Mouse (Mus musculus) cerebellum, adult 2 months (tissue): ENCODE measurements around the gene Psmd7. TPM values are rescaled to one million over a fixed set of nuclear protein-coding genes. Genes with fewer than 3 reads are reported as not detected.

Experiments used
- DNase-seq, 2 experiments: peaks; one replicate each; pipeline ENCODE4 v3.0.0; 2021
- H3K27ac ChIP-seq: fragments of 200-500 bp; 2 replicates; pipeline ENCODE4 v1.5.1; 2012; ENCODE audit warnings: low read length, control low read depth, inconsistent platforms; ENCODE audit not compliant: insufficient read depth
- H3K27me3 ChIP-seq: fragments of 200-500 bp; 2 replicates; pipeline ENCODE4 v1.6.1; 2012; ENCODE audit warnings: inconsistent platforms, mild to moderate bottlenecking, low read length, moderate library complexity; ENCODE audit not compliant: control insufficient read depth, insufficient read depth
- H3K4me1 ChIP-seq: fragments of 200-500 bp; 2 replicates; pipeline ENCODE4 v1.6.1; 2011; ENCODE audit warnings: low read length; ENCODE audit not compliant: control insufficient read depth, insufficient read depth
- H3K4me3 ChIP-seq: fragments of 200-500 bp; replicated peaks from 2 replicates; pipeline ENCODE3; 2011; ENCODE audit warnings: mild to moderate bottlenecking, low read depth, low read length, control low read depth; ENCODE audit not compliant: insufficient read depth
- CTCF ChIP-seq: fragments of 200-500 bp; IDR thresholded peaks from 2 replicates; pipeline ENCODE4 v1.5.1; 2011; ENCODE audit warnings: low read depth, mild to moderate bottlenecking, control low read depth, low read length, moderate library complexity, borderline replicate concordance; ENCODE audit not compliant: insufficient read depth
- POLR2A ChIP-seq: fragments of 200-500 bp; IDR thresholded peaks from 2 replicates; pipeline ENCODE4 v1.6.1; 2011; ENCODE audit warnings: low read length, control low read depth, borderline replicate concordance; ENCODE audit not compliant: insufficient read depth
- WGBS: fragments of 180-500 bp; shearing (Covaris S2); methylation state at CpG from one replicate; pipeline ENCODE4 v1.1.7; 2018; 5-methylcytosine and 5-hydroxymethylcytosine counted together
- polyA plus RNA-seq: library from polyadenylated mRNA; depleted of rRNA; stranded (reverse); fragments of >200 nt; gene quantifications from 2 replicates; pipeline ENCODE4 v1.2.3, GENCODE M21; 2012

Gene Psmd7
- polyA plus RNA-seq, 1 experiment = 116 TPM

DNA sequence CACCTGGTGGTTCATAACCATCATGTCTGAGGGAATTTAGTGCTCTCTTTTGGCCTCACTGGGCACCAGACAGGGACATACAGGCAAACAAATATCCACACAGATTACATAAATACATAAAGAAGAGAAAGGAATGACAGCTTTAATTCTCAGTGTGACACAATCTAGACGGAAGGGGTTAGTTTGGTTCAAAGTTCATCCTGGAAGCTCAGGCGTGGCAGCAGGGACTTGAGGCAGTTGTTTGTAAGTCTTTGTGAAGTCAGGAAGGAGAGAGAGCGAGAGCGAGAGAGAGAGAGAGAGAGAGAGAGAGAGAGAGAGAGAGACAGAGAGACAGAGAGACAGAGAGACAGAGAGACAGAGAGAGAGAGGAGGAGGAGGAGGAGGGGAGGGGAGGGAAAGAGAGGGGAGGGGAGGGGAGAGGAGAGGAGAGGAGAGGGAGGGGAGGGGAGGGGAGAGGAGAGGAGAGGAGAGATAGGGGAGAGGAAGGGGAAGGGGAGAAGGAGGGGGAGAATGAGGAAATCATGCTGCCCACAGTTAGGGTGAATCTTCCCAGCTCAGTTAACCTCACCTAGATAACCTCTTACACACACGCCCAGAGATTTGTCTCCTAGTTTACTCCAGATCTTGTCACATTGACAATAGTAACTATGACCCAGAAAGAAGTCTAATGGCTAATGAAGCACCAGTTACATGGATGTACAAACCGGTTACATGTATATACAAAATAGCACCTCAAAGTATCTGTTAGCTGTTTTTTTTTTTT is 5.9 kb upstream of the Psmd7 start:
- TF ChIP-seq CTCF (no peak), POLR2A (no peak)
- Histone ChIP-seq H3K4me1 (no peaks in the 10 kb centered on the region), H3K4me3 (no peak overlapping the region), H3K27me3 (no peaks in the 10 kb centered on the region), H3K27ac (no peak overlapping the region)
- whole genome bisulfite sequencing = 74% methylated on average over 6 of the region's 6 CpGs
- no peak for DNase-seq

- no peak for DNase-seq
- Histone ChIP-seq H3K4me1 (peaks cover 3% of the 10 kb centered on the region; the same call in 1 of the 2 replicates), H3K27me3 (no peaks in the 10 kb centered on the region), H3K4me3 (peak overlapping the region; percentile 91), H3K27ac (peak overlapping the region; percentile 88)
- TF ChIP-seq CTCF = no peak
- TF ChIP-seq POLR2A = no peak
- under 1% methylated on average over 17 of the region's 17 CpGs for WGBS
Observed at GRCm38 (mm10) chr8:107587429-107587994, 752 bp downstream of the Psmd7 start.

- H3K27ac ChIP-seq = no peak overlapping the region
- DNase-seq = no peak
- H3K27me3 ChIP-seq = no peaks in the 10 kb centered on the region
- 93% methylated on average over 11 of the region's 11 CpGs for WGBS
- TF ChIP-seq POLR2A = no peak
- no peak for TF ChIP-seq CTCF
- H3K4me1 ChIP-seq = peaks cover 3% of the 10 kb centered on the region; the same call in 1 of the 2 replicates
- no peak overlapping the region for H3K4me3 ChIP-seq
Observed at GRCm38 (mm10) chr8:107582136-107582535, 6.1 kb downstream of the Psmd7 start.

DNA sequence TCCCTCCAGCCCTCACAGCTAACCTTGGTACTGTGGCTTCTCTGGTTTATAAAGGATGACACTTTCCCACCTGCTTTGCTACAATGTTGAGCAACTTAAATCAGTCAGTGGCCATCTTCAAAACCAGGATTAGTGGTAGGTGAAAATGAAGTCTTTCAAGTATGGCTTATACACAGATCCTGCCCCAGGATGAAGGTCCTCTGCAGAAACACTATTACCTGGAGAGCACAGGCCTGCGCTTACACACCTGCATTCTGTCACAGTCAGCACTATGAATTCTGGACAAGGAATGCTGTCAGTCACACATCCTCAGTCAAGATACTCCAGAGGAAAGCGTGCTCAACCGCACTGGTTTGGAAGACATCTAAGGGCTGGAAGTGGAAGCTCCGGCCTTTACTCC is 6.7 kb downstream of the Psmd7 start:
- no peak for DNase-seq
- TF ChIP-seq CTCF (no peak), POLR2A (no peak)
- Histone ChIP-seq H3K27ac (no peak overlapping the region), H3K27me3 (no peaks in the 10 kb centered on the region), H3K4me3 (no peak overlapping the region), H3K4me1 (peaks cover 3% of the 10 kb centered on the region; the same call in 1 of the 2 replicates)
- WGBS = 96% methylated on average over 4 of the region's 4 CpGs

DNA sequence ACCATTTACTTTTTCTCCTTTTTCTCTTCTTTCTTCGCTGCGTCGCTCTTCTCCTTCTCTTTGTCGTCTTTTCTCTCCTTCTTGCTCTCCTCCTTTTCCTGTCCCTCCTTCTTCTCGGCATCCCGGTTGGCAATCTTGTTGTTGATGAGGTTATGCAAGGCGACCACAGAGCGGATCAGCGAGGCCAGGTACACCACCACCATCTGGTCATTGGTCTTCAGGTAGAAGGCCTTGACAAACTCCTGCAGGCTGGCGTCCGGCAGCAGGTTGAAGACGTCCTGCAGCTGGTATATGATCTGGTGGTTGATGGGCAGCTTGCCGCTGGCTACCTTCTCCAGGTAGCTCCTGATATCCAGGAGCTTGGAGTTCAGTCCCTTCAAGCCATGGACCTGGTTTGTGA is 7.4 kb downstream of the Psmd7 start:
- Histone ChIP-seq H3K27me3 (no peaks in the 10 kb centered on the region), H3K4me3 (no peak overlapping the region), H3K4me1 (peaks cover under 1% of the 10 kb centered on the region; the same call in 1 of the 2 replicates), H3K27ac (no peak overlapping the region)
- no peak for TF ChIP-seq POLR2A
- no peak for TF ChIP-seq CTCF
- 92% methylated on average over 13 of the region's 13 CpGs for WGBS
- no peak for DNase-seq

DNA sequence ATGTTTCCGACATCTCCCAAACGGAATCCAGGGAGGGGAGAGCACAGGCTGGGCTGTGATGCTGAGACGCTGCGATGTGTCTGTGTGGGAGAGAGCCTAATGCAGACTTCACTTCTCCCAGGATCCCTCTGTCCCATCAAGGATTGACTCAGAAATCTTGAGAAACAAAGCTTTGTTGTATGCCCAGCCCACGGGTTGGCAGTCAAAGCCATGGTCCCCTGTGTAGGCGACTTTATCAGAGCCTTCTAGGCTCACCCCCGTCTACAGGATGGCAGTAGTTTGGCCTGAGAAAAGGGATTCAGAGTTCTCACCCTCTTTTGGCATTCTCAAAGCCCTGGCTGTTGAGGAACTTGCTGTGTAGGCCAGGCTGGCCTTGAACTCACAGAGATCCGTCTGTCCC is 9.7 kb downstream of the Psmd7 start:
- Histone ChIP-seq H3K27ac (no peak overlapping the region), H3K27me3 (no peaks in the 10 kb centered on the region), H3K4me3 (no peak overlapping the region), H3K4me1 (no peaks in the 10 kb centered on the region)
- DNase-seq = no peak
- TF ChIP-seq POLR2A = no peak
- TF ChIP-seq CTCF = no peak
- 74% methylated on average over 8 of the region's 8 CpGs for WGBS

GRCm38 (mm10) chr8:107578132-107578531 is 10.1 kb downstream of the Psmd7 start:
- no peak for DNase-seq
- Histone ChIP-seq H3K27ac (no peak overlapping the region), H3K27me3 (no peaks in the 10 kb centered on the region), H3K4me3 (no peak overlapping the region), H3K4me1 (no peaks in the 10 kb centered on the region)
- 88% methylated on average over 8 of the region's 8 CpGs for WGBS
- TF ChIP-seq CTCF (no peak), POLR2A (no peak)

DNA sequence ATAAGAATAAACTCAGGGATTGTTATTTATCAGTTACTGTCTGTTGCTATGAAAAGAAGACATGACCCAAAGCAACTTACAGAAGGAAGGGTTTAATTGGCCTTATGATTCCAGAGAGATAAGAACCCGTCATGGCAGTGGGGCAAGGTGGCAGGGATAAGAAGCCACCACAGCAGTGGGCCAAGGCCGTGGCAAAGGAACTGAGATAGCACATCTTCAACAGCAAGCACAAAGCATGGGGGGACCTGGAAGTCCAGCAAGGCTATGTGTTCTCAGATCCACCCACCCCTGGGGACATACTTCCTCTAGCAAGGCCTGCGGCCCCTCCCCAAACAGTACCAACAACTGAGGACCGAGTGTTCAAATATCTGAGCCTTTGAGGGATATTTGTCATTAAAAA is 10.6 kb downstream of the Psmd7 start:
- no peak for TF ChIP-seq CTCF
- no peak for TF ChIP-seq POLR2A
- 88% methylated on average over 4 of the region's 4 CpGs for WGBS
- no peaks in the 10 kb centered on the region for H3K27me3 ChIP-seq
- DNase-seq = no peak
- H3K4me1 ChIP-seq = no peaks in the 10 kb centered on the region
- no peak overlapping the region for H3K4me3 ChIP-seq
- H3K27ac ChIP-seq = no peak overlapping the region
